Mouse (Mus musculus): ENCODE results near the gene Irs3. TPM values are rescaled to one million over a fixed set of nuclear protein-coding genes. Genes with fewer than 3 reads are reported as not detected.

The Irs3 gene
- not detected for total RNA-seq (2023)

GRCm38 (mm10) chr5:137645652-137646091 lies at the start of gene Irs3:
Gene Irs3, minus strand, starts transcription at chr5:137645714.

GRCm38 (mm10) chr5:137684294-137685123 lies 39.0 kb upstream of the Irs3 start, which contains the start of gene Agfg2:
Gene Agfg2, minus strand, starts transcription at chr5:137684726.

GRCm38 (mm10) chr5:137641054-137641453 lies 4.5 kb downstream of the Irs3 start, which contains the start of gene Sap25:
Gene Sap25, plus strand, starts transcription at chr5:137641334.

GRCm38 (mm10) chr5:137628498-137629305 lies 16.8 kb downstream of the Irs3 start, which contains the start of the genes Fbxo24, Lrch4 and Gm20605:
Gene Fbxo24, minus strand, starts transcription at chr5:137629002.
Gene Lrch4, plus strand, starts transcription at chr5:137629121.
Gene Gm20605, plus strand, starts transcription at chr5:137629175.

GRCm38 (mm10) chr5:137613550-137613949 lies 32.0 kb downstream of the Irs3 start, which contains the start of gene Pcolce:
Gene Pcolce, minus strand, starts transcription at chr5:137613784.

GRCm38 (mm10) chr5:137600619-137601364 lies 44.7 kb downstream of the Irs3 start, which contains the start of gene Mospd3:
Gene Mospd3, minus strand, starts transcription at chr5:137601058.

Other genes with a start within 250 kb of the Irs3 start
- 0.03 TPM for gene Zan, start 168.7 kb downstream of the Irs3 start, total RNA-seq (2023)
- 30.3 TPM for gene Pop7, start 143.2 kb downstream of the Irs3 start, total RNA-seq (2023)
- gene Gigyf1, start 127.2 kb downstream of the Irs3 start, total RNA-seq (2023): 92.9 TPM
- not detected for gene Epo, start 112.5 kb downstream of the Irs3 start, total RNA-seq (2023)
- 300 TPM for gene Gnb2, start 112.2 kb downstream of the Irs3 start, total RNA-seq (2023)
- not detected for gene Actl6b, start 92.2 kb downstream of the Irs3 start, total RNA-seq (2023)
- gene Tfr2, start 75.9 kb downstream of the Irs3 start, total RNA-seq (2023): not detected
- 24.1 TPM for gene Mospd3, start 44.7 kb downstream of the Irs3 start, total RNA-seq (2023)
- gene Pcolce, start 31.9 kb downstream of the Irs3 start, total RNA-seq (2023): 1.2 TPM
- gene Fbxo24, start 16.7 kb downstream of the Irs3 start, total RNA-seq (2023): 0.34 TPM
- gene Lrch4, start 16.6 kb downstream of the Irs3 start, total RNA-seq (2023): 171 TPM
- 44.2 TPM for gene Gm20605, start 16.5 kb downstream of the Irs3 start, total RNA-seq (2023)
- gene Sap25, start 4.4 kb downstream of the Irs3 start, total RNA-seq (2023): 81.9 TPM
- 22.2 TPM for gene Agfg2, start 39.0 kb upstream of the Irs3 start, total RNA-seq (2023)
- 1.3 TPM for gene Nyap1, start 95.9 kb upstream of the Irs3 start, total RNA-seq (2023)
- gene Tsc22d4, start 100.0 kb upstream of the Irs3 start, total RNA-seq (2023): 190 TPM
- gene Ppp1r35, start 133.1 kb upstream of the Irs3 start, total RNA-seq (2023): 22.6 TPM
- 196 TPM for gene Mepce, start 141.9 kb upstream of the Irs3 start, total RNA-seq (2023)
- gene Zcwpw1, start 142.1 kb upstream of the Irs3 start, total RNA-seq (2023): 26.4 TPM
- gene Pilra, start 190.6 kb upstream of the Irs3 start, total RNA-seq (2023): 1.9 TPM
- 2.2 TPM for gene Pilrb1, start 212.4 kb upstream of the Irs3 start, total RNA-seq (2023)
- gene Pilrb2, start 226.1 kb upstream of the Irs3 start, total RNA-seq (2023): 3.6 TPM